Mouse (Mus musculus) hindbrain, embryonic 14.5 days (tissue): ENCODE measurements around the gene Pjvk. TPM values are rescaled to one million over a fixed set of nuclear protein-coding genes. Genes with fewer than 3 reads are reported as not detected.
"Not testable (repeated sequence)": the region's sequence is repeated elsewhere in the genome, so short reads cannot be mapped to it uniquely, and the experiment has no call there.

Experiments used
- ATAC-seq: fragments of 200-750 bp; cut with Nextera tagmentation; 2 replicates; pipeline ENCODE4 v1.8.0; 2017; ENCODE audit warnings: moderate number of reproducible peaks, mild to moderate bottlenecking, moderate TSS enrichment, moderate library complexity; ENCODE audit not compliant: low FRiP score
- DNase-seq: peaks from one replicate; pipeline ENCODE4 v3.0.0-alpha.2; 2015; ENCODE audit warnings: low spot score
- H3K27ac ChIP-seq: fragments of 300-500 bp; sonication (generic); 2 replicates; pipeline ENCODE4 v1.5.1; 2014; ENCODE audit warnings: mild to moderate bottlenecking, moderate library complexity
- H3K27me3 ChIP-seq: fragments of 300-500 bp; sonication (generic); 2 replicates; pipeline ENCODE4 v1.6.1; 2014; ENCODE audit warnings: mild to moderate bottlenecking, low read length, mixed read lengths; ENCODE audit not compliant: control insufficient read depth, insufficient read depth
- H3K36me3 ChIP-seq: fragments of 300-500 bp; sonication (generic); replicated peaks from 2 replicates; pipeline ENCODE4 v1.6.1; 2014; ENCODE audit not compliant: control insufficient read depth, insufficient read depth
- H3K4me1 ChIP-seq: fragments of 300-500 bp; sonication (generic); replicated peaks from 2 replicates; pipeline ENCODE4 v1.6.1; 2014; ENCODE audit warnings: antibody characterized with exemption, low read length, mixed read lengths; ENCODE audit not compliant: control insufficient read depth, insufficient read depth
- H3K4me2 ChIP-seq: fragments of 300-500 bp; sonication (generic); replicated peaks from 2 replicates; pipeline ENCODE4 v1.6.1; 2014; ENCODE audit warnings: mild to moderate bottlenecking, moderate library complexity
- H3K4me3 ChIP-seq: fragments of 300-500 bp; sonication (generic); replicated peaks from 2 replicates; pipeline ENCODE4 v1.5.1; 2014; ENCODE audit warnings: mild to moderate bottlenecking, low read length
- H3K9ac ChIP-seq: fragments of 300-500 bp; sonication (generic); 2 replicates; pipeline ENCODE4 v1.6.1; 2014
- H3K9me3 ChIP-seq: fragments of 300-500 bp; sonication (generic); 2 replicates; pipeline ENCODE4 v1.6.1; 2016; ENCODE audit warnings: low read length; ENCODE audit not compliant: control insufficient read depth
- WGBS: fragments of 180-500 bp; shearing (Covaris S2); extraction: QIAGEN DNeasy Blood & Tissue Kit; methylation state at CpG from one replicate; pipeline ENCODE4 v1.1.7; 2014; 5-methylcytosine and 5-hydroxymethylcytosine counted together
- polyA plus RNA-seq: library from polyadenylated mRNA; unstranded; fragments of >200 nt; fragmentation: Nextera tagmentation; extraction: Ambion mirVana; gene quantifications from 2 replicates; pipeline ENCODE4 v1.2.1, GENCODE M21; 2014

The Pjvk gene
- polyA plus RNA-seq, 1 experiment from 2014 or later: 0.68 TPM

GRCm38 (mm10) chr2:76622316-76622715 is 26.0 kb upstream of the Pjvk start:
- ATAC-seq, H3K27ac ChIP-seq, H3K27me3 ChIP-seq, H3K4me1 ChIP-seq, DNase-seq, H3K4me2 ChIP-seq, H3K9ac ChIP-seq, H3K4me3 ChIP-seq, H3K9me3 ChIP-seq: not testable (repeated sequence)
- WGBS: 90% methylated on average over 2 of the region's 2 CpGs
- H3K36me3 ChIP-seq: peaks cover 41% of the 10 kb centered on the region

DNA sequence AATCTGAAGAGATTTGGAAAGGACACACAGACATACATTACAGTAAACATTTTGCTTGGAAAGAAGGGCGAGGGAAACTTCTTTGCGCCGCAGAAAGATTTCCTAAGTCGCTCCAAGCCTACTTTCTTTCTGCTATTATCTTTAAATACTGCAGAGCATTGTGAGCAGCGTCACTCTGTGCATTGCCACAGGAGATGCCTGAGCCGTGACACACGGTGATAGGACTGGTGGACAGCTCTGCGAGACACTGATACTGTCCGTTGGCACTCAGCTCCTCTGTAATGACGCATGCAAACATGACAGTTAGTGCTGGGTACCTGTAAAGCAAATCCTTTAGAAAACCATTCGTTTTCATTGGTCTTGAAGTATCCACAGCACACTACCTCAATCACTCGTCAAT is 18.0 kb upstream of the Pjvk start:
- H3K27ac ChIP-seq: no peak overlapping the region
- DNase-seq (no peak), ATAC-seq (no peak)
- no peak overlapping the region for H3K4me3 ChIP-seq
- no peak overlapping the region for H3K9ac ChIP-seq
- H3K27me3 ChIP-seq: no peaks in the 10 kb centered on the region
- peaks cover 87% of the 10 kb centered on the region for H3K36me3 ChIP-seq
- H3K9me3 ChIP-seq: no peaks in the 10 kb centered on the region
- no peak overlapping the region for H3K4me2 ChIP-seq
- H3K4me1 ChIP-seq: no peaks in the 10 kb centered on the region
- WGBS: 97% methylated on average over 12 of the region's 12 CpGs

DNA sequence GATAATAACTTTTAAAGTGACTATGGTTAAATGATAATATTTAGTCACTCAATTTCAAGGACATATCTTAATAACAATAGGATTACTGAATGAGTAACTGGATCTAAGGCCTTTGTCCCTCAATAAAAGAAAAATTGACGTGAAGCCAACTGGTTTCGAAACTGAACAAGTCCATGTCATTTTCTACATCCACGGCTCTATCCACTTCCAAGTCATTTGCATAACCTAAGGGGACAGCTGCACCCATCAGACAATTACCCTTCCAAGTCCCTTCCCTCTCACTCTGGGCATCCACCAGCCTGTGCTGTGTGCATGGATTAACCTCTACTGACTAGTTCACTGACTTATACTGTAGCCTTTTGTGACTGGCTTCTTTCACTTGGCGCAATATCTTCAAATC is 16.7 kb upstream of the Pjvk start:
- Histone ChIP-seq H3K4me1 (no peaks in the 10 kb centered on the region), H3K4me2 (no peak overlapping the region), H3K4me3 (no peak overlapping the region), H3K36me3 (peaks cover 90% of the 10 kb centered on the region), H3K9ac (no peak overlapping the region), H3K27ac (no peak overlapping the region), H3K27me3 (no peaks in the 10 kb centered on the region), H3K9me3 (no peaks in the 10 kb centered on the region)
- ATAC-seq (no peak), DNase-seq (no peak)
- 76% methylated on average over 4 of the region's 4 CpGs for WGBS

DNA sequence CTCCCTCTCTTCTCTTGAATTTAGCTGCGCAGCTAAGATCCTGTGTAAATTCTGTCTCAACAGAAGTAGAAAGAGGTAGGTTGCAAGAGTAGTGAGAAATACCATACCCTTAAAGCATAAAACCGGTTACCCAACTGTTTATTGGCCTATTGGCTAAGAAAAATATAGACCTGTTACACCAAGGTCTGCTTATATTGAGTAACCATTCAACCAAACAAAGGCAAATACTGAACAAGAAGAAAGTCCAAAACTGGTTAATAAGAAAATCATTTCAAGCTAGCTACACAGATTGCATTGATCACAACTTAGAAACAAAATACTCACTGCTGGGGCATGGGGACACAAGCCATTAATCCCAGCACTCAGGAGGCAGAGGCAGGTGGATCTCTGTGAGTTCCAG is 8.6 kb upstream of the Pjvk start:
- no peaks in the 10 kb centered on the region for H3K9me3 ChIP-seq
- no peaks in the 10 kb centered on the region for H3K4me1 ChIP-seq
- WGBS: 98% methylated on average over 2 of the region's 2 CpGs
- H3K27ac ChIP-seq: no peak overlapping the region
- H3K4me2 ChIP-seq: no peak overlapping the region
- DNase-seq (no peak), ATAC-seq (no peak)
- H3K36me3 ChIP-seq: peaks cover 91% of the 10 kb centered on the region
- no peak overlapping the region for H3K4me3 ChIP-seq
- H3K9ac ChIP-seq: no peak overlapping the region
- H3K27me3 ChIP-seq: no peaks in the 10 kb centered on the region

DNA sequence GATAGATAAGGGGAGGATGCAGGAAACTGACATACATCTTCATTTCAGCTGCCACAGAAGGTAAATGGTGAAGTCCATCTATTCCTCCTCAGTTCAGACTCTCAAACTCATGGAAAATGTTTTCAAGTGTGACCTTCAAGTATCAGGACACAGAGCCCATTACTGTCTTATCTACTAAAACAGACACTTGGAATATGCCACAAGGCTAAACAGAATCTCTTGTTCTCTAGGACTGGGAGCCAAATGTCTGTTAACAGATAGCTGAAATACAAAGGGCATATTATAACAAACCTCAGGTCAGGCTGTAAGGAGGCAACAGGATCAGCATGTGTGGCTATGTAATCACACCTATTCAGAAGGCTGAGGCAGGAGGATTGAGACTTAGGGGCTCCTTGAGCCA is 4.5 kb upstream of the Pjvk start:
- no peak overlapping the region for H3K4me2 ChIP-seq
- no peaks in the 10 kb centered on the region for H3K9me3 ChIP-seq
- peaks cover 50% of the 10 kb centered on the region for H3K36me3 ChIP-seq
- H3K4me1 ChIP-seq: peaks cover 18% of the 10 kb centered on the region
- no peaks in the 10 kb centered on the region for H3K27me3 ChIP-seq
- DNase-seq (no peak), ATAC-seq (no peak)
- no peak overlapping the region for H3K4me3 ChIP-seq
- no peak overlapping the region for H3K27ac ChIP-seq
- no peak overlapping the region for H3K9ac ChIP-seq

GRCm38 (mm10) chr2:76647441-76647869 is 821 bp upstream of the Pjvk start:
- peak; percentile 45 for DNase-seq
- Histone ChIP-seq H3K4me1 (peaks cover 18% of the 10 kb centered on the region), H3K27ac (peak overlapping the region; percentile 89), H3K4me2 (peak overlapping the region; percentile 75), H3K4me3 (peak overlapping the region; percentile 66), H3K9ac (peak overlapping the region; percentile 70), H3K36me3 (peaks cover 13% of the 10 kb centered on the region), H3K9me3 (no peaks in the 10 kb centered on the region), H3K27me3 (no peaks in the 10 kb centered on the region)
- 0% methylated on average over 27 of the region's 32 CpGs for whole genome bisulfite sequencing
- ATAC-seq: peak; percentile 61

DNA sequence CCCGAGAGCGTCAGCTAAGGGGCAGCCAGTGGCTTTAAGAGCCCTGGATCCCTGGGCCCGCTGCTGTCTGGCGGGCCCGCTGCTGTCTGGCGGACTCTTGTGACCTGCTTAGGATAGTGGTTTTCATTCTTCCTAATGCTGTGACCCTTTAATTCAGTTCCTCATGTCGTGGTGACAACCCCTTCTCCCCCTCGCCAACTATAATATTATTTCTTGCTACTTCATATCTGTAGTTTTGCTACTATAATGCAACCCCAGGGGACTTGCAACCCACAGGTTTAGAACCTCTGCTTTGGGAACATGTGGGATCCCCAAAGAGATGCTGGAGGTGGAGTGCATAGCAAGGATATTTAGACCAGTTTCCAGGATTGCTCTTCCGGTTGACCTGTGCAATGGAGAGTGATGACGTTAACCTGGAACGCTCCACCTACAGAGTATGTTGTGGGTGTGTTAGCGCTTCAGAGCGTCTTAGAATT is 428 bp downstream of the Pjvk start:
- DNase-seq (peak; percentile 40), ATAC-seq (peak; percentile 16; the same call in 1 of the 2 replicates)
- peak overlapping the region; percentile 49 for H3K9ac ChIP-seq
- WGBS: 34% methylated on average over 13 of the region's 13 CpGs
- peak overlapping the region; percentile 89 for H3K27ac ChIP-seq
- peaks cover 4% of the 10 kb centered on the region; the same call in 1 of the 2 replicates for H3K36me3 ChIP-seq
- H3K4me1 ChIP-seq: peaks cover 18% of the 10 kb centered on the region
- H3K27me3 ChIP-seq: no peaks in the 10 kb centered on the region
- H3K9me3 ChIP-seq: no peaks in the 10 kb centered on the region
- peak overlapping the region; percentile 52 for H3K4me2 ChIP-seq
- H3K4me3 ChIP-seq: peak overlapping the region; percentile 66

DNA sequence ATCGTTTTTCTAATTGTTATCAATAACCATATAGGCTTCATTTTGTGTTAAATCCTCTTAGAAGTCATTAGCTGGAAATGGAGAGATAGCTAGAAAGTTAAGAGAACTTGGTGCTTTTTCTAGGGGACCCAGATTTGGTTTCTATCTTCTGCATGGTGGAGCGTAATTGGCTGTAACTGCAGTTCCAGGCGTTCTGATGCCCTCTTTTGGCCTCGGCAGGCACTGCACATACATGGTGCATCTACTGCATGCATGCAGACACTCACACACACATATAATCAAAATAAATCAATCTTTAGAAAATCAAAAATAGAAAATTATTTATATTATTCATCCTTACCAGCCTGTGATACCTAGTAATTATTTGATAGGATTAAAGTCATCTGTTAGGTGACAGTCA is 4.8 kb downstream of the Pjvk start:
- H3K4me2 ChIP-seq: no peak overlapping the region
- no peaks in the 10 kb centered on the region for H3K27me3 ChIP-seq
- 95% methylated on average over 4 of the region's 4 CpGs for WGBS
- H3K9ac ChIP-seq: no peak overlapping the region
- H3K4me1 ChIP-seq: no peaks in the 10 kb centered on the region
- H3K36me3 ChIP-seq: no peaks in the 10 kb centered on the region
- no peak overlapping the region for H3K4me3 ChIP-seq
- no peak for ATAC-seq
- H3K27ac ChIP-seq: no peak overlapping the region
- DNase-seq: no peak
- no peaks in the 10 kb centered on the region for H3K9me3 ChIP-seq

- no peak overlapping the region for H3K4me3 ChIP-seq
- H3K4me1 ChIP-seq: no peaks in the 10 kb centered on the region
- H3K4me2 ChIP-seq: no peak overlapping the region
- no peaks in the 10 kb centered on the region for H3K36me3 ChIP-seq
- ATAC-seq: no peak
- no peak overlapping the region for H3K27ac ChIP-seq
- DNase-seq: no peak
- H3K9ac ChIP-seq: no peak overlapping the region
- no peaks in the 10 kb centered on the region for H3K9me3 ChIP-seq
- no peaks in the 10 kb centered on the region for H3K27me3 ChIP-seq
- WGBS: 72% methylated on average over 5 of the region's 5 CpGs
These were observed 6.4 kb downstream of the Pjvk start for GRCm38 (mm10) chr2:76654646-76655045.

DNA sequence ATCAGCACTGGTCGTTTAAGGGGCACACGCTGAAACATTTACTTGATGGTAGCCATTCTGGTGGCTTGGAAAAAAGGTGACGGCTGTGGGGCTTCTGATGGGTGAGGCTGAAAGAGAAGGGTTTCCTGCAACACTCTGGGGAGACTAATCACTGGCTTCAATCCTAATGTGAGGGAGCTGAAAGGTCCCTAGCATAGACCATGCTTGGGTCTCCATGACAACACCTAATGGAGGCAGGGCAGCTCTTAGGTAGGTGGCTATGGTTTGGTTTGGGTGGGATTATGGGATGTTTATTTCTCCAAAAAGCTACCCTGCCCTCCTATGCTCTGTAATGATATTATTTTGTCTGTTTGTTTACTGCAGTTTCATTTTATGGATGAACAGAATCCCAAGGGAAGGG is 7.2 kb downstream of the Pjvk start:
- Histone ChIP-seq H3K27me3 (no peaks in the 10 kb centered on the region), H3K4me3 (no peak overlapping the region), H3K9ac (no peak overlapping the region), H3K4me1 (no peaks in the 10 kb centered on the region), H3K27ac (no peak overlapping the region), H3K36me3 (no peaks in the 10 kb centered on the region), H3K4me2 (no peak overlapping the region), H3K9me3 (no peaks in the 10 kb centered on the region)
- WGBS: 83% methylated on average over 3 of the region's 3 CpGs
- DNase-seq (no peak), ATAC-seq (no peak)
